Mouse (Mus musculus) spleen, postnatal 4 days (tissue): ENCODE measurements around the gene Stk11ip.

Experiments
- DNase-seq, 2 experiments: peaks; one replicate each; pipeline ENCODE4 v3.0.0; 2022; ENCODE audit warnings: low spot score in 2 of 2

The Stk11ip gene

DNA sequence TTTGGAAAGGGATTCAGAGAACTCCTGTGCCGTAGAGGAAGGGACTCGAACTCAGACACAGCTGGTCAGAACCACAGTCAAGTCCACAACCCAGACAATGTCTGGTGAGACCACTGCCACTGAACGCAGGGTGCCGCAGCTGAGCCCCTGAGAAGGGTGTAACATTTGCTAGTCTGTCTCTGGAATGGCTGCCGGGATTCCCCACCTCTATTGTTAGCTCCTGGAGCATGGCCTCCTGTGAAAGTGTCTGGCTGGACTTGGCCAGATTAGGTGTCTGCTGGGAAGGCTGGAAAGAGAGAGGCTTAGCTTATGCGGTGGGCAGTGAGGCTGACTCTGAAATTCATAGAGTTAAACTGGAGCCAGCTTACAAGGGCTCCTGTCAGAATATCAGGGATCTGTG, 49.1 kb downstream of the Stk11ip start:
- no peak for DNase-seq

DNA sequence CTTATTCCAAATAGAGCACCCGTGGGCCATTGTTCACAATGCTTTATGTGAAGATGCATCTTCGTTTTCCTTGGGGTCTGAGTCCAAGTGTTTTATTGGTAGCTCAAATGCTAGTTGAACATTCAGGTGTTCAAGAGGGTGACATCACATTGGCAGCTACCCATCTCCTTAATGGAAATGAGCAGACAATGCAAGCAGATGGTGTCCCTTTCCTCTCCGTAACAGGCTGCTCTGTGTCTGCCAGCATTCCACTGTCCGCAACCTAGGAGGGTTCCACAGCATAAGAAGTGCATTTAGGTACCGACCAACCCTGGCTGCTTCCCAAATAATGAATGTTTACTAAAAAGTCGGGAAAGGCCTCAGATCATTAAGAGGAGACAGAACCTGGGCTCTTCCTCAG, 51.4 kb downstream of the Stk11ip start:
- DNase-seq = no peak

DNA sequence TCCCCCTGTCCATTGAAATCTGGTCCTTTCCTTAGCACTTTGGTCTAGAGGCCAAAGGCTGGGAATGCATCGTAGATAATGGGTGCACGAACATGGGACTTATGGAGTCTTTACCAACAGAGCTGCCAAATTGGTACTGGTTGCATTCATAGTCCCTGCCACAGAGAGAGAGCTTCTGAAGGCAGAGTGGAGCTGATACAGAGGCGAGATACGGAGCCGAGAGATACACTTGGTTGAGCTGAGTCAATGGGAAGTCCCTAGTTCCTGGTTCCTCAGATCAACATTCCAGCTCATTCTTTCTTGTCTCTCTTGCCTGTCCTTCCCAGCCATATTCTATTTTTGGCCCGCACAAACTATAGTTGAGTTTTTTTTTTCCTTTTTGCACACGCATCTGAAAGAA, 52.4 kb downstream of the Stk11ip start:
- DNase-seq = no peak

- DNase-seq = no peak
These were observed 53.4 kb downstream of the Stk11ip start for GRCm38 (mm10) chr1:75574476-75575310.

DNA sequence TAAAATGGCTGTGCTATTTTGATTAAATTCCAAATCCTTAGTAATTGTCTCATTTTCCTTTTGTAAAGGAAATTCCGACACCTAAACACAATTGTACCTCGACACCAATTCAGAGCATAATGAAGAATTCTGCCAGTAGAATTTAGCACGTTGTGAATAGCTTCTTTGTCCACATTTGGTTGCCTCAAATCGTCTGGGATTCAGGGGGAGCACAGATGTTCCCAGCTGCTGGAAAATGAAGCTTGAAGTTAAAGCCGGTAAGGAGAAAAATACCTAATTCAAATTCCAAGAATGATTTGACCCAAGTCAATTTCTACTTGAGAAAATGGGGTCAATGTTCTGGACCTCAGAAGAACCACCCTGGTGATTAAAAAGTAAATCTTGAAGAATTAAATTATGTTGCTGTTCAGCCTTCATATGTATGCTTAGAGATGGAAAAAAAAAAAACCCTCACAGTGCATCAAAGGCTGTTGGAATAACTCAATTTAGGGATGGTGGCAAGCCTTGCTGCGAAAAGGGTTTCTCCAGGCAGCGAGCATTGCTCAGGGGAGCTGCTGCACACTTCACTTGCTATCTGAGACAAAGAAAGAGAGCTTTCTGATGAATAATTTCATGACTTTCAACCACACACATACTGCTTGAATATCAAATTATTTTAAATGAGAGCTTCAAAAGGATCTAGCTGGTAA, 60.8 kb downstream of the Stk11ip start:
- DNase-seq = no peak

GRCm38 (mm10) chr1:75582625-75582956, 61.3 kb downstream of the Stk11ip start:
- DNase-seq = no peak

DNA sequence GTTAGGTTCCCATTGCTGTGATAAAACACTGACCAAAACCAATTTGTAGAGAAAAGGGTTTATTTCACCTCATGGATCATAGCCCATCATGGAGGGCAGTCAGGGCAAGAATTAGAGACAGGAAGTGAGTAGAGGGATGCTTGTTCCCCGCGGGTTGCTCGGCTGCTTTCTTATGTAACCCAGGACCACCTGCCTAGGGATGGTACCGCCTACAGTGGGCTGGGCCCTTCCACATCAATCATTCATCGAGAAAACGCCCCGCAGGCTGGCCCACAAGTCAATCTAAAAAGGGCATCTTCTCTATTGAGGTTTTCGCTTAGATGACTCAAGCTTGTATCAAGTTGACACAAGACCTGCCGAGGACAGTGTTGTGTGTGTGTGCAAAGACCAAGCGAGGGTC, 61.7 kb downstream of the Stk11ip start:
- DNase-seq = no peak

DNA sequence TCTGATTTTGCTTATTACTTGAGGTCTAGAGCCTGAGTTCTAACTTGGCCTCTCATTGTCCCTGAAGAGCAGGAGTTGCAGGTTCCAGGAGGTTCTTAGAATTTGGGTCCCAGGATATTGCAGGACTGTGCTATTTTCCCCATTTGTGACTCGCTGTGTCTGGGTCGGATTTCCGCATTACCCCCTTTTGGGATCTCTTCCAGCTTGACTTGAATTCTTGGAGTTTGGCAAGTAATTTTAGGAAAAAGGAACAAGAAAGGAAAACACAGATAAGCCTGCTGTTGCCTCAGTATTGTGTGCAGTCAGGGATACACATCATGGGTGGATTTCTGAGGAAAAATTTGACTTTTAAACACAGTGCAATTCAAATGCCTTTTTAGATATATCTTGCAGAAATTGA, 65.5 kb downstream of the Stk11ip start:
- DNase-seq = no peak
